Mouse (Mus musculus) ES-Bruce4 (cell line): Measurements from ENCODE around the gene Btg2.

ENCODE experiments used
- CTCF ChIP-seq: IDR thresholded peaks from one replicate; pipeline ENCODE4 v1.8.1; 2011; ENCODE audit warnings: low read depth, low read length
- EP300 ChIP-seq: IDR thresholded peaks from 2 replicates; pipeline ENCODE4 v1.6.1; 2011; ENCODE audit warnings: low read depth, low read length; ENCODE audit not compliant: insufficient read depth
- POLR2A ChIP-seq: IDR thresholded peaks from one replicate; pipeline ENCODE4 v1.8.1; 2011; ENCODE audit warnings: low read length; ENCODE audit not compliant: insufficient read depth

- TF ChIP-seq CTCF = no peak
- no peak for TF ChIP-seq EP300
- no peak for TF ChIP-seq POLR2A
These were observed 5.8 kb downstream of the Btg2 start for GRCm38 (mm10) chr1:134073061-134073564.
